Mouse (Mus musculus): ENCODE data around the gene Gm13277.
"Not testable (repeated sequence)": the region's sequence is repeated elsewhere in the genome, so short reads cannot be mapped to it uniquely, and the experiment has no call there.

Gm13277 gene

GRCm38 (mm10) chr4:88788402-88788801 is at the start of gene Gm13277:
TSS of gene Gm13277 (plus strand) at chr4:88788632.
- peak; percentile 54 for DNase-seq (ENCODE audit: low spot score)

- no peak for DNase-seq (ENCODE audit: low spot score)
Observed at GRCm38 (mm10) chr4:88739036-88739435, 49.4 kb upstream of the Gm13277 start.

DNA sequence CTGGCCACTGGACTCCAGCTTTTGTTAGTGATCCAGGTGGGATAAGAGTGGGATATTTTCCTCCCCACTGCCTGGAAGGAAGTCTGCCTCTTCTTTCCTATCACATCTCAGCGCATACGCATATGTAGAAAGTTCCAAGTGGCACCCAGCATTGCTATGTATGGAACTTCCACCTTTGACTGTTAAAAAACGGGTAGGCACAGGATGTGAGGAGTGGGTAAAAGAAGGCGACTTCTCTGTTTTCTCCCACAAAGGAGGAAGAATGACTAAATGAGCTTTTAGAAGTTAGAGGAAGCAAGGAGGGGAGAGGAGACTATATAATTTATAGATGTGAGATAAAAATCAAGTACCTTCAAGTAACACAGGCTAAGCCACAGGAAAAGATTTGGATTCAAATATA is 47.0 kb upstream of the Gm13277 start:
- DNase-seq (ENCODE audit: low spot score): no peak

DNA sequence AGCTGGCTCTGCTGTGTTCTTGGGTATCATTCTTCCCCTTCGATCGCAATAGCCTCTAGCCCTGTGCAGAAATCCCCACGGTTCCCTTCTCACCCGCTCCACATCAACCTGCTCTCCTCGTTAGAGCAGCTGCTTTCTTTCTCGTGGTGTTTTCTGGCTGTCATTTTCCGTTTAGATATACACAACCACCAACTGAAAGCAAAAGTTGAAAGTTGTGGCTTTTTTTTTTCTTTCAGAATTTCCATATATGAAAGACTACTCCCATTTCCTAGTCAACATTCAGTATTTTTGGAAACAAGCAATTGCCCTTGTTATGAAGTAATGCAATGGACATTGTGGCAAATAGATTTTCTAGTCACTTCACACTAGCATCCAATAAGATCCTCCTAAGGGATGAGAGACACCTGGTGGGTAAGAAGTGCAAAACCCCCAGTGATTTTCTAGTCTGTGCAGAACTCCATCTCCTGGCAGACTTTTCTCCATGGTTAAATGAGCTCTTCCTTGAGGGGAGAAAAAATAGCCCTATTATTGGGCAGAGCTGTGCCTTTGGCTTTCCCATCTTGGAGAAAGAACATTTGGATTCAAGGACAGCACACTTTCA is 45.6 kb upstream of the Gm13277 start:
- no peak for DNase-seq (ENCODE audit: low spot score)

DNA sequence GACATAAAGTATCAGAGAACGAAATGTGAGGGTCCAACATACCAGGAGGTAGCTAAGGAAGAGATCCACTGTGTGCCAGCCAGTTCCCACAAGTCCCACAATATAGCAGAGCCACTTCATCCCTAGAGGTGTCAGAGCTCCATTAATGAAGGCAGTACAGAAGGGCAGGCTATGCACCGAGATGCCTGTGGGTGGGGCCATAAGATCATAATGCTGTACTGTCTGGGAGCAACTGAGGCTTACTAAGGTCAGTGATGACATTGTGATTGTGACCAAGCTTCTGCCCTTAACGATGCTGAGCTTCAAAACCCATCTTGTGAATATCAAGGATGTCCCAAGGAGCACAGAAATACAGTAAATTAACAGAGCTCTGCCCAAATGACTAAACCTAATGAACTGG is 44.2 kb upstream of the Gm13277 start:
- DNase-seq (ENCODE audit: low spot score): no peak

GRCm38 (mm10) chr4:88749926-88750325 is 38.5 kb upstream of the Gm13277 start:
- DNase-seq (ENCODE audit: low spot score): no peak

- DNase-seq (ENCODE audit: low spot score): peak; percentile 80
Observed at GRCm38 (mm10) chr4:88754818-88755340, 33.6 kb upstream of the Gm13277 start, which contains the start of gene Gm13271. TSS of gene Gm13271 (plus strand) at chr4:88754868.

DNA sequence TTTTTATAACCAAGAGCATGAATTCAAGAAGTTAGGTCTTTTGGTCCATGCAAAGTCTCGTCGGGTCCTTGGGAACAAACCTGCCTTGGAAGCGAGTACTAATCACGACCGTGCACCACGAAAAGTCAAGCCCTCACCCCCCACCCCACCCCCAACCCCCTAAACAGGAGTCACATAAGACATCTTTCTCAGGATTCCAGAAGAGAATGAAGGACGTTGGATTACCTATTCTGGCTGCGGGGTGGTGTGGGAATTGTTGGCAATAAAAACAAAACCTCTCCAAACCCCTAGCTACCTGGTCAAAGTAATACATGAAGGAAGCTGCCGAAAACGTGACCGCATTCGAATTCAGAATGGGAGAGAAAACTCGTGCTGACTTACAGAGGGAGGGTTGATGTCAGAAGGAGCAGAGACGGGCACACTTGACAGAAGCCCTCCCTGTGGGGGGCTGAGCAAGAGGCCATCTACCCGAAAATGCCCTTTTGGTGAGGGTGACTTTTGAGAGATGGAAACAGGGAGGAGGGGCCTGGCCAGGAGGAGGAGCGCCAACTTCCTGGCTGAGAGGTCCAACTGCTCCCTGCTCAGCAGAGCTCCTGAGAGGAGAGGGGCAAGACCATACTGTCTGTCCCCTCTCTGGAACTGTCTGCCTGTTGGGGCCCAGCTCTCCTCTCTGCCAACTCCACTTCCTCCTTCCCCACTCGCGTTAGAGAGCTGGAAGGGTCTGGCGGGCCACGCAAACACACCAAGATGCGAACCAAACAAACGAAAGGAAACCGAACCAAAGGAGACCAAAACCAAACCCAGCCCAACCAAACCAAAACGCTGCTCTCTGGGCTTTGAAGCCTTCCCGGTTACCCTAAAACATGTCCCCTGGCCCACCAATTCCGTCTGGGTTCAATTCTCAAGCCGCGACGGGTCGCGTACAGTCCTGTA is 31.6 kb upstream of the Gm13277 start:
- DNase-seq (ENCODE audit: low spot score): not testable (repeated sequence)

DNA sequence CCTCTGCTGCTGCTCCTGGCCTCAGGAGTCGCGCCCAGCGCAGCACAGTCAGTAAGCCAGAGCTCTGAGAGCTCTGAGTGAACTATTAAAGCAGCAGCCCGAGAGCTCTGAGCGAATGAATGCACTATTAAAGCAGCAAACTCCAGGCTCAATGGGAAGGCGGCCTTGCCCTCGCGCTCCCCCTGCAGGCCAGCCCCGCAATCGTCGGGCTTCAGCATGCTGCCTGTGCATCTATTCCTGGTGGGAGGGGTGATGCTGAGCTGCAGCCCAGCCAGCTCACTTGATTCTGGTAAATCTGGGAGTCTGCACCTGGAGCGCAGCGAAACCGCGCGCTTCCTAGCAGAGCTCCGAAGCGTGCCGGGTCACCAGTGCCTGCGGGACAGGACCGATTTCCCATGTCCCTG is 30.8 kb upstream of the Gm13277 start:
- peak; percentile 88 for DNase-seq (ENCODE audit: low spot score)

GRCm38 (mm10) chr4:88758751-88759150 is 29.7 kb upstream of the Gm13277 start:
- not testable (repeated sequence) for DNase-seq (ENCODE audit: low spot score)

GRCm38 (mm10) chr4:88759610-88760268 is 28.7 kb upstream of the Gm13277 start, which contains the start of gene Gm13283:
TSS of gene Gm13283 (plus strand) at chr4:88760119.
- peak; percentile 56 for DNase-seq (ENCODE audit: low spot score)

DNA sequence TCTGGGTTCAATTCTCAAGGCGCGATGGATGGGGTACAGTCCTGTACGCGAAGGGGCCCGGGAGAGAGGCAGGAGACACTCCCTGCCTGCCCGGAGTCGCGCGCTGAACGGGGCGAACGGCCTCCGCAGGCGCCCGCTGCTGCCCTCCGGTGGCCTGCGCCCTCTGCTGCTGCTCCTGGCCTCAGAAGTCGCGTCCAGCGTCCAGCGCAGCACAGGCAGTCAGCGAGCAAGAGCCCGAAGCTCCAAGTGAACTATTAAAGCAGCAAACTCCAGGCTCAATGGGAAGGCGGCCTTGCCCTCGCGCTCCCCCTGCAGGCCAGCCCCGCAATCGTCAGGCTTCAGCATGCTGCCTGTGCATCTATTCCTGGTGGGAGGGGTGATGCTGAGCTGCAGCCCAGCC is 28.0 kb upstream of the Gm13277 start:
- peak; percentile 74 for DNase-seq (ENCODE audit: low spot score)

GRCm38 (mm10) chr4:88761776-88762175 is 26.7 kb upstream of the Gm13277 start:
- DNase-seq (ENCODE audit: low spot score): peak; percentile 86

DNA sequence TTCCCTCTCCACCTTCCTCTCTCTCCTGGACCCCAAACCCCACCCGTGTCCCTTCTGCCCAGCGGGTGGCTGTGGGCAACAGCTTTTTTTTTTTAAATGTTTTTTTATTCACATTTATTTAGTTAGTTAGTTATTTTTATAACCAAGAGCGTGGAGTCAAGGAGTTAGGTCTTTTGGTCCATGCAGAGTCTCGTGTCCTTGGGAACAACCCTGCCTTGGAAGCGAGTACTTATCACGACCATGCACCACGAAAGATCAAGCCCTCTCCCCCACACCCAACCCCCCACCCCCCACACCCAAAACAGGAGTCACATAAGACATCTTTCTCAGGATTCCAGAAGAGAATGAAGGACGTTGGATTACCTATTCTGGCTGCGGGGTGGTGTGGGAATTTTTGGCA is 26.1 kb upstream of the Gm13277 start:
- DNase-seq (ENCODE audit: low spot score): not testable (repeated sequence)

- not testable (repeated sequence) for DNase-seq (ENCODE audit: low spot score)
Observed at GRCm38 (mm10) chr4:88763384-88764018, 24.9 kb upstream of the Gm13277 start.

DNA sequence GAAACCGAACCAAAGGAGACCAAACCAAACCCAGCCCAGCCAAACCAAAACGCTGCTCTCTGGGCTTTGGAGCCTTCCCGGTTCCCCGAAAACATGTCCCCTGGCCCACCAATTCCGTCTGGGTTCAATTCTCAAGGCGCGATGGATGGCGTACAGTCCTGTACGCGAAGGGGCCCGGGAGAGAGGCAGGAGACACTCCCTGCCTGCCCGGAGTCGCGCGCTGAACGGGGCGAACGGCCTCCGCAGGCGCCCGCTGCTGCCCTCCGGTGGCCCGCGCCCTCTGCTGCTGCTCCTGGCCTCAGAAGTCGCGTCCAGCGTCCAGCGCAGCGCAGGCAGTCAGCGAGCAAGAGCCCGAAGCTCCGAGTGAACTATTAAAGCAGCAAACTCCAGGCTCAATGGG is 14.9 kb upstream of the Gm13277 start, which contains the start of gene Gm13290:
Gm13290 (plus strand) TSS at position 301 of the 400 bp plus-strand sequence.
- DNase-seq (ENCODE audit: low spot score): not testable (repeated sequence)

- DNase-seq (ENCODE audit: low spot score): not testable (repeated sequence)
Observed at GRCm38 (mm10) chr4:88776622-88777021, 11.8 kb upstream of the Gm13277 start, which contains the start of gene Gm13289. TSS of gene Gm13289 (plus strand) at chr4:88776922.

DNA sequence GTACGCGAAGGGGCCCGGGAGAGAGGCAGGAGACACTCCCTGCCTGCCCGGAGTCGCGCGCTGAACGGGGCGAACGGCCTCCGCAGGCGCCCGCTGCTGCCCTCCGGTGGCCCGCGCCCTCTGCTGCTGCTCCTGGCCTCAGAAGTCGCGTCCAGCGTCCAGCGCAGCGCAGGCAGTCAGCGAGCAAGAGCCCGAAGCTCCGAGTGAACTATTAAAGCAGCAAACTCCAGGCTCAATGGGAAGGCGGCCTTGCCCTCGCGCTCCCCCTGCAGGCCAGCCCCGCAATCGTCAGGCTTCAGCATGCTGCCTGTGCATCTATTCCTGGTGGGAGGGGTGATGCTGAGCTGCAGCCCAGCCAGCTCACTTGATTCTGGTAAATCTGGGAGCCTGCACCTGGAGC is 8.9 kb upstream of the Gm13277 start, which contains the start of gene Gm13272:
Gm13272 (plus strand) TSS at position 301 of the 400 bp plus-strand sequence.
- DNase-seq (ENCODE audit: low spot score): not testable (repeated sequence)

- DNase-seq (ENCODE audit: low spot score): not testable (repeated sequence)
Observed at GRCm38 (mm10) chr4:88780320-88780719, 8.1 kb upstream of the Gm13277 start.

DNA sequence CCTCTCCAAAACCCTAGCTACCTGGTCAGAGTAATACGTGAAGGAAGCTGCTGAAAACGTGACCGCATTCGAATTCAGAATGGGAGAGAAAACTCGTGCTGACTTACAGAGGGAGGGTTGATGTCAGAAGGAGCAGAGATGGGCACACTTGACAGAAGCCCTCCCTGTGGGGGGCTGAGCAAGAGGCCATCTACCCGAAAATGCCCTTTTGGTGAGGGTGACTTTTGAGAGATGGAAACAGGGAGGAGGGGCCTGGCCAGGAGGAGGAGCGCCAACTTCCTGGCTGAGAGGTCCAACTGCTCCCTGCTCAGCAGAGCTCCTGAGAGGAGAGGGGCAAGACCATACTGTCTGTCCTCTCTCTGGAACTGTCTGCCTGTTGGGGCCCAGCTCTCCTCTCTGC is 6.6 kb upstream of the Gm13277 start, which contains the start of gene Ifnz:
Ifnz (plus strand) TSS at position 301 of the 400 bp plus-strand sequence.
- DNase-seq (ENCODE audit: low spot score): not testable (repeated sequence)

DNA sequence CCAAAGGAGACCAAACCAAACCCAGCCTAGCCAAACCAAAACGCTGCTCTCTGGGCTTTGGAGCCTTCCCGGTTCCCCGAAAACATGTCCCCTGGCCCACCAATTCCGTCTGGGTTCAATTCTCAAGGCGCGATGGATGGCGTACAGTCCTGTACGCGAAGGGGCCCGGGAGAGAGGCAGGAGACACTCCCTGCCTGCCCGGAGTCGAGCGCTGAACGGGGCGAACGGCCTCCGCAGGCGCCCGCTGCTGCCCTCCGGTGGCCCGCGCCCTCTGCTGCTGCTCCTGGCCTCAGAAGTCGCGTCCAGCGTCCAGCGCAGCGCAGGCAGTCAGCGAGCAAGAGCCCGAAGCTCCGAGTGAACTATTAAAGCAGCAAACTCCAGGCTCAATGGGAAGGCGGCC is 6.1 kb upstream of the Gm13277 start:
- not testable (repeated sequence) for DNase-seq (ENCODE audit: low spot score)
